Mouse (Mus musculus) mature B cell (primary cell): ENCODE data around the gene Cdkn1a.

ENCODE experiments used
- in situ Hi-C: fragments of 300-500 bp; cut with MboI; formaldehyde crosslinking; loops from 2 replicates; pipeline ENCODE4 v1.14.3; 2019

Gene Cdkn1a

GRCm38 (mm10) chr17:29090776-29091175 lies at the start of gene Cdkn1a:
Gene Cdkn1a (plus strand): TSS chr17:29090976.
- in situ Hi-C loops = no loop called here

GRCm38 (mm10) chr17:29041632-29042031 lies 49.1 kb upstream of the Cdkn1a start:
- in situ Hi-C loops = loop anchor here (10.0 kb wide), 2 partner anchors 333 to 473 kb away; no protein-coding TSS in a partner anchor

GRCm38 (mm10) chr17:29042569-29042968 lies 48.2 kb upstream of the Cdkn1a start:
- in situ Hi-C loops = loop anchor here (10.0 kb wide), 2 partner anchors 332 to 472 kb away; no protein-coding TSS in a partner anchor

- in situ Hi-C loops = loop anchor here (10.0 kb wide), 2 partner anchors 331 to 471 kb away; no protein-coding TSS in a partner anchor
Measured at GRCm38 (mm10) chr17:29043583-29043982, 47.2 kb upstream of the Cdkn1a start.

GRCm38 (mm10) chr17:29044146-29044924 lies 46.4 kb upstream of the Cdkn1a start:
- in situ Hi-C loops = loop anchor here (10.0 kb wide), 2 partner anchors 330 to 470 kb away; no protein-coding TSS in a partner anchor

GRCm38 (mm10) chr17:29044925-29045319 lies 45.9 kb upstream of the Cdkn1a start:
- in situ Hi-C loops = loop anchor here (5.0 to 10.0 kb wide), 5 partner anchors 52 to 470 kb away; no protein-coding TSS in a partner anchor

GRCm38 (mm10) chr17:29045741-29046530 lies 44.8 kb upstream of the Cdkn1a start:
- in situ Hi-C loops = loop anchor here (5.0 to 10.0 kb wide), 5 partner anchors 51 to 469 kb away; no protein-coding TSS in a partner anchor

GRCm38 (mm10) chr17:29046863-29047262 lies 43.9 kb upstream of the Cdkn1a start:
- in situ Hi-C loops = loop anchor here (5.0 to 10.0 kb wide), 5 partner anchors 50 to 468 kb away; no protein-coding TSS in a partner anchor

GRCm38 (mm10) chr17:29047697-29048514 lies 42.9 kb upstream of the Cdkn1a start:
- in situ Hi-C loops = loop anchor here (5.0 to 10.0 kb wide), 5 partner anchors 49 to 467 kb away; no protein-coding TSS in a partner anchor

- in situ Hi-C loops = loop anchor here (5.0 to 10.0 kb wide), 5 partner anchors 48 to 466 kb away; no protein-coding TSS in a partner anchor
Measured at GRCm38 (mm10) chr17:29048748-29049507, 41.8 kb upstream of the Cdkn1a start.

GRCm38 (mm10) chr17:29049508-29049889 lies 41.3 kb upstream of the Cdkn1a start:
- in situ Hi-C loops = loop anchor here (5.0 to 10.0 kb wide), 5 partner anchors 48 to 465 kb away; no protein-coding TSS in a partner anchor

- in situ Hi-C loops = loop anchor here (5.0 to 10.0 kb wide), 5 partner anchors 47 to 465 kb away; no protein-coding TSS in a partner anchor
Measured at GRCm38 (mm10) chr17:29049923-29050322, 40.9 kb upstream of the Cdkn1a start.

GRCm38 (mm10) chr17:29050791-29051190 lies 40.0 kb upstream of the Cdkn1a start:
- in situ Hi-C loops = no loop called here

GRCm38 (mm10) chr17:29053067-29053466 lies 37.7 kb upstream of the Cdkn1a start:
- in situ Hi-C loops = no loop called here

- in situ Hi-C loops = no loop called here
Measured at GRCm38 (mm10) chr17:29053841-29054240, 36.9 kb upstream of the Cdkn1a start.

- in situ Hi-C loops = no loop called here
Measured at GRCm38 (mm10) chr17:29054429-29054828, 36.3 kb upstream of the Cdkn1a start.

GRCm38 (mm10) chr17:29055586-29055985 lies 35.2 kb upstream of the Cdkn1a start:
- in situ Hi-C loops = no loop called here

- in situ Hi-C loops = no loop called here
Measured at GRCm38 (mm10) chr17:29056207-29056606, 34.6 kb upstream of the Cdkn1a start.

GRCm38 (mm10) chr17:29056699-29057151 lies 34.1 kb upstream of the Cdkn1a start:
- in situ Hi-C loops = no loop called here

GRCm38 (mm10) chr17:29057361-29057890 lies 33.4 kb upstream of the Cdkn1a start:
- in situ Hi-C loops = no loop called here
